Mouse (Mus musculus) frontal cortex, adult 2 months (tissue): Measurements from ENCODE around the gene Ncf2. TPM values are rescaled to one million over a fixed set of nuclear protein-coding genes. Genes with fewer than 3 reads are reported as not detected.

Experiments used
- DNase-seq, 2 experiments: peaks; one replicate each; pipeline ENCODE4 v3.0.0; 2022; ENCODE audit warnings: low spot score in 1 of 2; ENCODE audit errors: extremely low spot score in 1 of 2
- polyA plus RNA-seq: library from polyadenylated mRNA; depleted of rRNA; stranded (reverse); fragments of >200 nt; gene quantifications from 2 replicates; pipeline ENCODE4 v1.2.3, GENCODE M21; 2012; rRNA removed

Ncf2 gene
- polyA plus RNA-seq, 1 experiment: 6.6 TPM

- DNase-seq: no peak
These were observed 28.8 kb downstream of the Ncf2 start for GRCm38 (mm10) chr1:152828637-152829355.

GRCm38 (mm10) chr1:152830054-152830453 lies 30.1 kb downstream of the Ncf2 start:
- DNase-seq: no peak

GRCm38 (mm10) chr1:152831003-152831402 lies 31.0 kb downstream of the Ncf2 start:
- peak; percentile 71 to 82 for DNase-seq

GRCm38 (mm10) chr1:152831619-152832018 lies 31.6 kb downstream of the Ncf2 start:
- no peak for DNase-seq

- DNase-seq: no peak
These were observed 32.3 kb downstream of the Ncf2 start for GRCm38 (mm10) chr1:152832316-152832715.

- no peak for DNase-seq
These were observed 35.1 kb downstream of the Ncf2 start for GRCm38 (mm10) chr1:152835061-152835460.

- DNase-seq: no peak
These were observed 38.2 kb downstream of the Ncf2 start for GRCm38 (mm10) chr1:152838026-152838702.

- DNase-seq: peak in 1 of 2 experiments; percentile 77
These were observed 38.8 kb downstream of the Ncf2 start for GRCm38 (mm10) chr1:152838841-152839240.

- DNase-seq: no peak
These were observed 40.3 kb downstream of the Ncf2 start for GRCm38 (mm10) chr1:152840343-152840742.

GRCm38 (mm10) chr1:152841057-152841456 lies 41.1 kb downstream of the Ncf2 start:
- no peak for DNase-seq

- no peak for DNase-seq
These were observed 44.6 kb downstream of the Ncf2 start for GRCm38 (mm10) chr1:152844634-152845033.

GRCm38 (mm10) chr1:152845211-152845730 lies 45.3 kb downstream of the Ncf2 start:
- DNase-seq: no peak

GRCm38 (mm10) chr1:152846856-152847255 lies 46.9 kb downstream of the Ncf2 start:
- no peak for DNase-seq

GRCm38 (mm10) chr1:152869901-152870300 lies 69.9 kb downstream of the Ncf2 start:
- no peak for DNase-seq

- DNase-seq: no peak
These were observed 71.0 kb downstream of the Ncf2 start for GRCm38 (mm10) chr1:152871031-152871430.

Other genes starting within 250 kb of the Ncf2 start
- gene Apobec4, start 49.6 kb upstream of the Ncf2 start, polyA plus RNA-seq: not detected in 2 replicates
- 60.8 and 63.0 TPM in 2 replicates for gene Rgl1, start 33.8 kb upstream of the Ncf2 start, polyA plus RNA-seq
- 93.2 and 107 TPM in 2 replicates for gene Arpc5, start 33.7 kb upstream of the Ncf2 start, polyA plus RNA-seq
- gene Smg7, start 102.5 kb downstream of the Ncf2 start, polyA plus RNA-seq: 42.6 and 47.8 TPM in 2 replicates
- gene Nmnat2, start 154.8 kb downstream of the Ncf2 start, polyA plus RNA-seq: 71.2 and 81.0 TPM in 2 replicates